Mouse (Mus musculus) heart, postnatal 36 days (tissue): ENCODE measurements around the gene Rasip1. TPM values are rescaled to one million over a fixed set of nuclear protein-coding genes. Genes with fewer than 3 reads are reported as not detected.

Source experiments
- DNase-seq, 2 experiments: peaks; one replicate each; pipeline ENCODE4 v3.0.0; 2021 to 2022
- intact Hi-C: fragments of 180-260 bp; cut with DNase I; formaldehyde crosslinking; loops from one replicate; pipeline ENCODE4 v1.15.1; 2025
- total RNA-seq, 2 experiments: library from RNA; stranded (reverse); gene quantifications; 2 replicates each; pipeline ENCODE4 v1.2.3; 2021

Rasip1 gene
- total RNA-seq, 2 experiments from 2014 or later = 30.0 to 31.8 TPM

DNA sequence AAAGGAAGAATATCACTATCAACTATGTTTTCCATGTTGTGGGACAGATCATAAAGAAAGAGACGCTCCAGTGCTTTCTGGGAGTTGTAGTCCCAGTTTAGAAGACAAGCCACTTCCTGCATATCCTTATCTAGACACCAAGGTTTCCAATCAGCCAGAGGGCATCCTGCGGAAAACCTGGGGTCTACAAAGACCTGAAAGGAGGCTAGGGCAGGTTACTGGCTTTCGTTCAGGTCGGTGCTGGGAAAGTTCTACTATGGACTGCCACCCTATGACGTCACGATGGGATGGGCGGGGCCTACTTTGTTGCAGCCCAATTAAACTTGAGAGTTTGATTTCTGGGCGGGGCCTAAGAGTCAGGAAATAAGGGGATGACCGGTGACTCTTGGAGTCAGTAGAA, 5.8 kb upstream of the Rasip1 start, which contains the start of gene Izumo1:
Gene Izumo1 (plus strand): TSS at position 369 of the 400 bp plus-strand sequence.
- DNase-seq = peak in 1 of 2 experiments; percentile 58
- intact Hi-C loops = no loop called here

DNA sequence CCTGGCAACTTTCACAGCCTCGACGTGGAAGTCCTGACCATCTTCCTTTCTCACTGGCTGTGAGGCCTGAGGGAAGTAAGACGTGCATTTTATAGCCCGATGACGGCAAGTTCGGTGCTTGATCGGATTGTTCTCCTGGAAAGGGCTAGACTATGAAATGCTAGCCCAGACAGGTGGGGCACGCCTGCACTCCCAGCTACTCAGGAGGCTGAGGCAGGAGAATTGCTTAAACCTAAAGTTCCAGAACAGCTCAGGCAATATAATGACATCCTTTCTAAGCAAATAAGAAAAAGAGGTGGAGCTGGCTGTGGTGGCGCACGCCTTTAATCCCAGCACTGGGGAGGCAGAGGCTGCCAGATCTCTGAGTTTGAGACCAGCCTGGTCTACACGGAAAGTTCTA, 3.8 kb upstream of the Rasip1 start:
- DNase-seq = no peak
- intact Hi-C loops = no loop called here

DNA sequence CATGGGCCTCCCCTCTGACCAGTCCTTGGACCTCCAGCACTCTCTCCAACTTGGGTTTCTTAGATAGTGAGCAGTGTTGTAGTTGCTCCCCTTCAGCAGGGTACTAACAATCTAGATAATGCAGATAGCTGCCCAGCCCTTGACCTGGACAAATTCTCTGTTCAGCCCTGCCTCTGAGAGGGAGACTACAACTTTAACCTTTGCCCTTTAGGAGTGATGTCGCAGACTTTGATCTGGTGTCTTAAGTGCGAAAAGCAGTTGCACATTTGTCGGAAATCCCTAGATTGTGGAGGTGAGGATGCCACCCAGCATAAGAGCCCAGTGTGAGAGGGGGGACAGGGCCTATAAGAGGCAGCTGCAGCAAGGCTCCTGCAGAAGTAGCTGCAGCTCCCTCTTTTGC, 2.6 kb upstream of the Rasip1 start:
- no peak for DNase-seq
- intact Hi-C loops = loop anchor here (5.0 kb wide), 1 partner anchor 32 kb away; no protein-coding TSS in a partner anchor

DNA sequence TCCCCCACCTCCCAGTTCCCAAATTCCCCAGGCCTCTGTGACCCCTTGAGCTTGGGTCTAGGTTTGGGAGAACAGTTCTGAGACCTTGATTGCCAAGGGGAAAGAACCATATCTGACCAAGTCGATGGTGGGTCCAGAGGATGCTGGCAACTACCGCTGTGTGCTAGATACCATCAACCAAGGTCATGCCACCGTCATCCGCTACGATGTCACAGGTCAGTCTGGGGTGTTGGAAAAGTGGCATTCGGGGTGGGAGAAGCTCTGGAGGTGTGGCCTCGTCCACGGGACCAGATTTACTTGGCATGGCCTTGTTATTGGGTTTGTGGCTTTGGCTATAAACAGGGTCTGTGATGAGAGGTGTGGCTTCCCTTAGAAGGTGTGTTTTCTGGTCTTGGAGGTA, 1.8 kb upstream of the Rasip1 start:
- intact Hi-C loops = loop anchor here (5.0 kb wide), 1 partner anchor 33 kb away; no protein-coding TSS in a partner anchor
- DNase-seq = no peak

DNA sequence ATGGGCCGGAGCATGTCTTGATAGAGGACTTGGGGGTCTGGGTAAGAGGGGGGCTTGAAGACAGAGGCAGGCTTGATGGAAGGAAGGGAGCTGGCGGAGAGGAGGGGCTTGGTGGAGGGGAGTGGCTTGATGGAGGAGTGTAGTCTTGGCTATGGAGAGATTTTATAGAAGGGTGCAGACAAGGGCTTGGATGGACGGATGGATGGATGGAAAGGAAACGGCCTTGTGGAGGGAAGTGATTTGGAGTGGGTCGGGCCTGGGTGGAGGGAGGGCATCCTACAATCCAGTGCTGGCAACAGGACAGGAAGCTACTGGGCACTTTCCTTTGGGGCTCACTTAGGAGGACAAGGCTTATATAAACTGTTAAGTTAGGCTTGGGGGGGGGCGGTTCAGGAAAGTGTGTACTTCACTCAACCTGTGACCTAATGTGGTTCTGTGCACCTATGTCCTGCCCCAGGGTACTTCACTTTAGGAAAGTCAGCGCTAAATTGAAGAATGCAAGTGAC, 664 bp upstream of the Rasip1 start:
- intact Hi-C loops = loop anchor here (5.0 kb wide), 1 partner anchor 34 kb away; no protein-coding TSS in a partner anchor
- DNase-seq = no peak

DNA sequence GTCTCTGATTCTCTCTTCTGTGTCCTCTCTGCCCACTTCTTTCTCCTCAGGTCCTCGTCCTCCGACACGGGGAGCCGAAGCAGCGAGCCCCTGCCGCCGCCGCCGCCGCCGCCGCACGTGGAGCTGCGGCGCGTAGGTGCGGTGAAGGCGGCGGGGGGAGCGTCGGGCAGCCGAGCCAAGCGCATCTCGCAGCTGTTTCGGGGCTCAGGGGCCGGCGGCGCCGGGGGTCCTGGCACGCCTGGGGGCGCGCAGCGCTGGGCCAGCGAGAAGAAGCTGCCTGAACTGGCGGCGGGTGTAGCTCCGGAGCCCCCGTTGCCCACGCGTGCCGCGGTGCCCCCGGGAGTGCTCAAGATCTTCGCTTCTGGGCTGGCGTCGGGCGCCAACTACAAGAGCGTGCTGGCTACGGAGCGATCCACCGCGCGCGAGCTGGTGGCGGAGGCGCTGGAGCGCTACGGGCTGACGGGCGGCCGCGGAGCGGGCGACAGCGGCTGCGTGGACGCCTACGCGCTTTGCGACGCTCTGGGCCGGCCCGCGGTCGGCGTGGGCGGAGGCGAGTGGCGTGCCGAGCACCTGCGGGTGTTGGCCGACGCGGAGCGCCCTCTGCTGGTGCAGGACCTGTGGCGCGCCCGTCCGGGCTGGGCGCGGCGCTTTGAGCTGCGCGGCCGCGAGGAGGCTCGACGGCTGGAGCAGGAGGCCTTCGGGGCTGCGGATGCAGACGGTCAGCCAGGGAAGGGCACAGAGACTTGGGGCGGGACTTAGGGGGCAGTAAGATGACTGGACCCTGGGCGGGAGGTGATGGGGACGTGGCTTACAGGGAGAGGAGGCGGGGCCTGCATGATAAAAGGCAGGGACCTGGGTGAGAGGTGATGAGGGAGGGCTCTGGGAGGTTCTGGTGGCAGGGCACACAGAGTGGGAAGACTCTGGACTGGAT, 1.3 kb downstream of the Rasip1 start:
- intact Hi-C loops = loop anchor here (5.0 kb wide), 1 partner anchor 36 kb away; no protein-coding TSS in a partner anchor
- peak; percentile 90 to 94 for DNase-seq

DNA sequence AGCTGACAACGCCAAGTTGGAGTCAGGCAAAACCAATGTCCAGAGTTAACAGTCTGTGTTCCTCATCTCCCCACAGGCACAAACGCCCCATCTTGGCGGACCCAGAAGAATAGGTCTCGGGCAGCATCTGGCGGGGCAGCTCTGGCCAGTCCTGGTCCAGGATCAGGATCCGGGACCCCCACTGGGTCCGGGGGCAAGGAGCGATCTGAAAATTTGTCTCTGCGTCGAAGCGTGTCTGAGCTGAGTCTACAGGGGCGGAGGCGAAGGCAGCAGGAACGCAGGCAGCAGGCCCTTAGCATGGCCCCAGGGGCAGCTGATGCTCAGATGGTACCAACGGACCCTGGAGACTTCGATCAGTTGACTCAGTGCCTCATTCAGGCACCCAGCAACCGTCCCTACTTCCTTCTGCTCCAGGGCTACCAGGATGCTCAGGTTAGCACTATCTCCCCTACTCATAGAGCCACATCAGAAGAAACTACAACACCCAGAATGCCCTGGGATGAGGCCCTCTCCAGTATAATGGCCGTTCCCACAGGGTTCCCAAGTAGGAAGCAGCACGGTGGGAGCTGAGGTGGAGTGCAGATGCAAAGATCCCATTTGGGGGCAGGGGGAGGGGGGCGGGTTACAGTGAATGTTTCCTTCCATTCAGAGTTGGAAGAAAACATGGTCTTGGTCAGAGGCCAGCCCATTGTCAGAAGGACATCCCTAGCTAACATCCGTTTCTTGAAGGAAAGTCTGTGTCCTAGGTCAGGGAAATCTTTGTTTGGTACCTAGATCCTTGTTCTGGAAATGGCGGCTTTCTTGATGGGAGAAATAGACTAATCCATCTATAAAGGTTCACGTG, 3.0 kb downstream of the Rasip1 start:
- intact Hi-C loops = loop anchor here (1.0 kb wide), 1 partner anchor 52 kb away; no protein-coding TSS in a partner anchor
- no peak for DNase-seq

DNA sequence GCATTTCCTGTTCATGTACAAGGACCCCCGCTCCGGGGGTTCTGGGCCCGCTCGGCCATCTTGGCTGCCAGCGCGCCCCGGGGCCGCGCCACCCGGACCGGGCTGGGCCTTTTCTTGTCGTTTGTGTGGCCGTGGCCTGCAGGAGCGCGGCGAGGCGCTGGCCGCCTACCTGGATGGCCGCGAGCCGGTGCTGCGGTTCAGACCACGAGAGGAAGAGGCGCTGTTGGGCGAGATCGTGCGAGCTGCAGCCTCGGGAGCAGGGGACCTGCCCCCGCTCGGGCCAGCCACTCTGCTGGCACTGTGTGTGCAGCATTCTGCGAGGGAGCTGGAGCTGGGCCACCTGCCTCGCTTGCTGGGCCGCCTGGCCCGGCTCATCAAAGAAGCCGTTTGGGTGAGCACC, 5.2 kb downstream of the Rasip1 start:
- DNase-seq = peak in 1 of 2 experiments; percentile 28
- intact Hi-C loops = no loop called here

DNA sequence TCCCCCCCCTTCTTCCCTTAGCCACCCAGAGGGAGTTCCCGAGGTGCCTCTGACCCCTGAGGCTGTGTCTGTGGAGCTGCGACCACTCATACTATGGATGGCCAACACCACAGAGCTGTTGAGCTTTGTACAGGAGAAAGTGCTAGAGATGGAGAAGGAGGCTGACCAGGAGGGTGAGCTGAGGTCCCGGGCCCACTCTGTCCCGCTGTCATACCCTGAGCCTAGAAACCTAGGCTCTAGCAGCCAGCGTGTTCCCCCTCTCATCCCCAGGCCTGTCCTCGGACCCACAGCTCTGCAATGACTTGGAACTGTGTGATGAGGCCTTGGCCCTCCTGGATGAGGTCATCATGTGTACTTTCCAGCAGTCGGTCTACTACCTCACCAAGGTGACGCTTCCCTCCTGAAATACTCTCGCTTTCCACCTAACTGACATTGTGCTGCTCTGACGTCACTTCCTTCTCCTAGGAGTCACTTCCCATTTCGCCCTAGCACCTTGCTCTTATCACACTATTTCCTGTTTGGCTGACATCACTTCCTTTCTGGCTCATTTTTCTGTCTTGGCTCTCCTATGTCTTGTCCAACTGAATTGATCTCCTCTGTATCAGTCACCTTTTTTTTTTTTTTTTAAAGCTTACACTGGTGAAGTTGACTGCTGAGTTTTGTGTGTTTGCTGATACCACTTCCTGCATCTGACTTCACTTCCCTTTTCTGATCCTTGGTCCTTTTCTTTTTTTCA, 7.8 kb downstream of the Rasip1 start:
- DNase-seq = peak in 1 of 2 experiments; percentile 33
- intact Hi-C loops = no loop called here

DNA sequence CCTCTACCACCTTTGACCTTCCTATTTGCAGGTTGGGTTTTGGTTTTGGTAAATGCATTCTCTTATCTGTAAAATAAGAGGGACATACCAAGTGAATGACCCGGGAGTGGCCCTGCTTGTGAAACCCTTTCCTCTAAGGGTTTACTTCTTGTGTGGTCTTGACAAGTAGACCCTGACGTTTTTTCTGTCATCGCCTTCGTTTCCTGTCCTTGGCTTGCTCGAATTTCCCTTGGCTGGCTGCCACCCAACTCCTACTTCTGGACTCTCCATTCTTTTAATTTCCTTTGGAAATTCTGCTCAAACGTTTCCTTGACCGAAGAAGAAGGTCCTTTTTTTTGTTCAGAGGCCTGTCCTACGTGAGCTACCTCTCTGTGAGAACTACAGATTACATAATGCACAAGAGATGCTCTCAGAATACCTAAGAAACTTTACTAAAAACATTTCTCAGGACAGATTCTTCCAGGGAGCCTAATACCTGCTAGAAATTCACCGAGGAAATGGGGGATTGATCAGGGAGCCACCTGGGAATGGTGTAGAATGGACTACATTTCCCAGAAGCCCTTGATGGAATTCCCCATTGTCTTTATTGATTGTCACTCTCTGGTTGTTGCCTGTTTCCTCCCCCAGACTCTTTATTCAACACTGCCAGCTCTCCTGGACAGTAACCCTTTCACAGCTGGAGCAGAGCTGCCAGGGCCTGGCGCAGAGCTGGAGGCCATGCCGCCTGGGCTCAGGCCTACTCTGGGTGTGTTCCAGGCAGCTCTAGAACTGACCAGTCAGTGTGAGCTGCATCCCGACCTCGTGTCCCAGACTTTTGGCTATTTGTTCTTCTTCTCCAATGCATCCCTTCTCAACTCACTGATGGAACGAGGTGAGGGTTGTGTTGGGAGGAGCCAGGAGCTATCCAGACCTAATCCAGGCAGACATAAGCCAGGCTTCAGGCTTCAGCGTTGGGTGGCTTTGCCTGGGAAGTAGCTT, 8.7 kb downstream of the Rasip1 start:
- peak; percentile 46 to 69 for DNase-seq
- intact Hi-C loops = no loop called here

DNA sequence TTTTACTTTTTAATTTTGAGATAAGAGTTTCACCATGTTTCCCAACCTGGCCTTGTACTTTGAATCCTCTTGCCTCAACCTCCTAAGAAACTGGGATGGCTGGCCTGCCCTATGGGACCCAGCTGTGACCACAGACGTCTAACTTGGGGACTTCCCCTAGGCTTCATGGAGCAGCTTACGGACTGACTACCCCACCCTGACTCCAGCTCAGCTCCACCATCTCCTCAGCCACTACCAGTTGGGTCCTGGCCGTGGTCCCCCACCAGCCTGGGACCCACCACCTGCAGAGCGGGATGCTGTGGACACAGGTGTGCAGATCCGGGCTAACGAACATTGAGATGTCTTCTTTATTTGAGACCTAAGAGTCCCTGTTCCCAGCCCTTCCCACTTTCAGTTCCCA, 10.4 kb downstream of the Rasip1 start:
- no peak for DNase-seq
- intact Hi-C loops = no loop called here

DNA sequence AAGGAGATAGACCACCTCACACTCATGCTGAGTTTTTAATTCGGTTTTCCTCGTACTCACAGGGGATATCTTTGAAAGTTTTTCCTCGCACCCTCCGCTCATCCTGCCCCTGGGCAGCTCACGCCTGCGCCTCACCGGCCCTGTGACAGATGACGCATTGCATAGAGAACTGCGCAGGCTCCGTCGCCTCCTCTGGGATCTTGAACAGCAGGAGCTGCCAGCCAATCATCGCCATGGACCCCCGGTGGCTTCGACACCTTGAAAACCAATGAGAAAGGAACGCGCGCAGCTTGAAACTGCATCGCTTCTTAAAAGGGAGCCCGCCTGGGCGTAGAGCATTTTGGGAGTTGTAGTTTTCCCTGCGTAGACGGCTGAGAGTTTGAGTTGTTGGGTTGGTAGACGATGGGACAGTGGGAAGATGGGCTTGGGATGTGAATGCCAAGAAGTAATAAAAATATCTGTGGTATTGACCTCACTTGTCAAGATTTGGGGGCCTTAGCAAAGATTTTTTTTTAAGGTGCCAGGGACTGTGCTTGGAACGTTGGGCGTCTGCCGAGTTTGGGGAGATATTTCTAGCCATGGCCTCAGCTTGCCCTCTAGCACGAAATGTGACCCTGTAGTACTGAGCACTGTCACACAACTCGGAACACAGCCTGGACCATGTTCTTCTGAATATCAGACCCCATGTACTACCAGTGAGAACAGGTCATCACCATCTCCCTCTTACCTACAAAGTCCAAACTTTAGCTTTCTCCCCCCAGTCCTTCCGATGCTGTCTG, 11.5 kb downstream of the Rasip1 start:
- DNase-seq = peak; percentile 81 to 82
- intact Hi-C loops = no loop called here

DNA sequence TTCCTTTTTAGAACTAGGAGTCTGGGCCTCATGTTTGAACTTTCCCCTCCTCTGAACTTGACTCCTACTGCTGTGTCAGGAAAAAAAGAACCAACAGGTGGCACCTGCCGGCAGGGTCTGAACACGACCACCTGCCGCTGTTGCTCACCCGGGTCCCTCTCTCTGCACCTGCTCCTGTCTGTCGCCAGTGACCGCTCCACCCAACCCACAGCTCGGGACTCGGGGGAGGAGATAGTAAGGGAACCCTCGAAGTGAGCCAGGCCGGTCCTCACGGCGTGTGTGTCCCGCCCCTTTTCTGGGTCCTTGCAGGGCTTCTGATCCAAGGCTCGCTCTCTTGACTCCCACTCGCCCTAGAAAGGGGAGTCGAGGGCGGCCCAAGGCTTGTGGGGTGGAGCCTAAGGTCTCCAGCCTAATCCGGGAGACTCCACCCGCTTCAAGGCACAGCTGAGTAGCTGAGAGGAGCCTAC, 12.3 kb downstream of the Rasip1 start, which contains the start of gene Mamstr:
Gene Mamstr (plus strand): TSS at position 417 of the 467 bp plus-strand sequence.
- intact Hi-C loops = no loop called here
- DNase-seq = no peak

DNA sequence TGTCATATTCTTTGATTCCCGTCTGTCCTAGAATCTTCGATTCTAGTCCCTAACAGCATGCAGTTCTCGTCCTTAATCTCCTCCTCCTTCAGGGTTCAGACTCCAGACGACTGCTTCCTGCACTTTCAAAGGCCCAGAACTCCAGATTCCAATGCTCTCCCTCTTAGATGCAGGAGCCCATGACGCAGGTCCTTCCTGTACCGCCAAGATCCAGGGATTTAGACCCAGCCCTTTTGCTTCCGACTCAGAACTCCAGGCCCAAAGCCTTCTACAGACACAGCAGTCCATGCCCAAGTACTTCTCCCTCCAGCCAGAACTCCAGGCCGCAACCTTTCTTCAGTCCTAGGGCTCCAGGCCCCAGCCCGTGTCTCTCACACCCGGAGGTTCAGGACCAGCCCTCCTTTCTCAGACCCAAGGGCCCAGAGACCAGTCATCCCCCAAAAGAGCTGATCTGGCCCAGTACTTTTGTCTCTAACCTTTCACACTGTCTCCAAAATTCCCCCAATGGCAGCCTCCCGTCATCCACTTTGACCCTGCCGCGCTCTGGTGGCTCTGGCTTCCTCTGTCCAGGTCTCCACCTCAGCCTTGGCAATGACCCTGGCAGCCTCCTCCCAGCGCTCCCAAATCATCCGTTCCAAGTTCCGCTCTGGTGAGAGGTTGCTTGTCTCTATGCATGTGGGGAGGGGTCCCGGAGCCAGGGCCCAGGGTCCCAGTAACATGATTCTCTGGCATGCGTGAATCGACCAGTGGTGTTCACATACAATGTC, 13.1 kb downstream of the Rasip1 start:
- intact Hi-C loops = no loop called here
- peak in 1 of 2 experiments; percentile 27 for DNase-seq

DNA sequence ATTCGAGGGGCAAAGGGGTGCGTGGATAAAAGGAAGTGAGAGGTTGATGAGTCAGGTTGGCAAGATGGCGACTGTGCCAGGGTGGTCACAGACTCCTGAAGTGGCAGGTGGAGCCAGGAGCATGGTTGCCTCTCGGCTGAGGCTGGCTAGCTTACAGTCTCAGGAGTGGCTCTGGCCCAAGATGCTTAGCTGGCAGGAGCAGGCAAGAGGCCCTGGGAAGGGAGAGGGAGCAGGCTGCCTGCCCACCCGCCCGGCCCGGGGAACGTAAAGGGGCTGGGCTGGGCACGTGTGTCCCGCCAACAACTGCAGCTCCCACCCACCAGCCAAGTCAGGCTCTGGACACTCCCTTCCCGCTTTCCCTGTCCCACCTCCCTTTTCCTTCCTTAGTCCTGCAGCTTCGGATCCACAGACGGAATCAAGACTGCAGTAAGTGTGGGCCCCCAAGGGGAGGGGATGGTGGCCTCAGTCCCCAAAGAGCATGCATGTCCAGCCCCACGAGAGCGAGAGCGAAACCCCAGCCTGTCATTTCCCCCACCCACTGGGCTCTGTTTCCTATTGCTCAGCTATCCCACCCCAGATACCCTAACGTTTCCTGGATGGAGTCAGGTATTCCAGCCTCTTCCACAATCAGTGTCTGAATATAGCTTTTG, 14.2 kb downstream of the Rasip1 start:
- peak; percentile 56 to 58 for DNase-seq
- intact Hi-C loops = loop anchor here (2.0 kb wide), 1 partner anchor 41 kb away; no protein-coding TSS in a partner anchor

DNA sequence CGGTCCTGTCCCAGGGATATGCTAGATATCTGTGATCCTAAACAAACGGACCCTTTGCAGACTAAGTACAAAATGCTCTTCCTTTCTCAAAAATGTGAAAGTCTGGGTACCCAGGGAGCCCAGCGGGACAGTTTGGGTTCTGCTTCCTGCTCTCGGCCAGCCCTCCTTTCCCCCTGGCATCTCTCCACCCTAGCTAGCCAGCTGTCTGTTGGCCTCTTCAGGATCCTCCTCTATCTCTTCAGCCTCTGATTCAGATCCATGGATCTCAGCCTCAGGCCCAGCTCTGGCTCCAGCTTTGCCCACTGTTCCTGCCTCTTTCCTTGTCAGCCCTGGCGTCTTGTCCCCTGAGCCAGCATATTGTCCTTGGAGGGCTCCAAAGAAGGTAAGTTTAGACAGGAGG, 14.8 kb downstream of the Rasip1 start:
- peak in 1 of 2 experiments; percentile 30 for DNase-seq
- intact Hi-C loops = loop anchor here (2.0 kb wide), 1 partner anchor 41 kb away; no protein-coding TSS in a partner anchor
